Mouse (Mus musculus): Measurements from ENCODE around the gene Nr5a1.
A peak's percentile ranks its signal among the peaks of the same experiment; 100 is the strongest.

Gene Nr5a1

DNA sequence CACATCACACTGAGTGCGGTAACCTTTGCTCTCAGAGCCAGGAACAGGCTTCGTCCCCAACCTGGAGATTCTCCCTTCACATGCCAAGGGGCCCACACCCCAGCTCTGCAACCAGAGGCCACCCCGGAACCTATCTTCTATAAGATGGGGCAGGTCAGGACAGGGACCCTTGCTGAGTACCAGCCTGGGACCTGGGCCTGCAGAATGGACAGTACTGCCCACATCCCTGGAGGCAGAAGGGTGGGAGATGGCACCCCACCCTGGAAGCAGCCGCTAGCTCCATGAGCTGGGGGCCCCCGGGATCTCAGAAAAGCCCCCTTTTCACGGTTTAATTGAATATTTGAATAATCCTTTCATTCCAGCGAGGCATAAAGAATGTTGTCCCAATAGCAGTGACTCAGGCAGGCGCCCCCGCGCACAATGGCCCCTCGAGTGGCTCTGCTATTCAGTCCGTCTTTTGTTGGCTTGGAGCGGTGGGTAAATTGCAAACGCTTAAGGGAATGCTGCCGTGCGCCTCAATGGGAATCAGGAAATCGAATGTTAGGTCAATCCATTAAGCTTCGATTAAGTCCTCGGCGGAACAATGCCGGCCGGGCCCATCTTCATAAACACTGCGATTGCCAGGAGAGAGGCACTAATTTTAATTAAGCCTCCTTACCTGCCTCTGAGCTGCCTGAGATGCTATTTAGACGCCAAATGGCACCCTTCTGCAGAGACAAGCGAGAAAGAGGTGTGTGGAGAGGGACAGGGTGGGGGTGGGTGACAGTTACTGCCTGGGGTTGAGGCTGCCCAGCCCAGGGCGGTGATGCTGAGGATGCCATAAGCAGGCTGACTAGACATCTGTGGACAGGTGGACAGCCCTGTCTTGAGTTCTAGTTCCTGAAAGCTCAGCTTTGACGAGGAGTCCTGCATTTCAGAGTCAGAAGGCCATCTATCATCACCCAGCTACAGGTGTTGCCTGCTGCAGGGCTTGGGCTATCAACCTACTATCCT is 16.9 kb downstream of the Nr5a1 start:
- H3K27me3 ChIP-seq (ENCODE audit: insufficient read depth, low read length): peaks cover 95% of the 10 kb centered on the region
- peaks cover 45% of the 10 kb centered on the region for H3K4me1 ChIP-seq (replicated peaks; ENCODE audit: low read depth, low read length)
- TF ChIP-seq CTCF (conservative IDR thresholded peaks at IDR 0.05; ENCODE audit: low read length): no peak
- TF ChIP-seq NANOG (IDR thresholded peaks at IDR 0.05; ENCODE audit: borderline replicate concordance, low read length): peak; percentile 83
- TF ChIP-seq POU5F1 (IDR thresholded peaks at IDR 0.05; ENCODE audit: borderline replicate concordance, low read length): no peak
- H3K4me3 ChIP-seq (replicated peaks; ENCODE audit: low read length): peak overlapping the region; percentile 45
- no peaks in the 10 kb centered on the region for H3K9me3 ChIP-seq (ENCODE audit: low read length)
- H3K36me3 ChIP-seq (ENCODE audit: insufficient read depth, low read length): no peaks in the 10 kb centered on the region

DNA sequence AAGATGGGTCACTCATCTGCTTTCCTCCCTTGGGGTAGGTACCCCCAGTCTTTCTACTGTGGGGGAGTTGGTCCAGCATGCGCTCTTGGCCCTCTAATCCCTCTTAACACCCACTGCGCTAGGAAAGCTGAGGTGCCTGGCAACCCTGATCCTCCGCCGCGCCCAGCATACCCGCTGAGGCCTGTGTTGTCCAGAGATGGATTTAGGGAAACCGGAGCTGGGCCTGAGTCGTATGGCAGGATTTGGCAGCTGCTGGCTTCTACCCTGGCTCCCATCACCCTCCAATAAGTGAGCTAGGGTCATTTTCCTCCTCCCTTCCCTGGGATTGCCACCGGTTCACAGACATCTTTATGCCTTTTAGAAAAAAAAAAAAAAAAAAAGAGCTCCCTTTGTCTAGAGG is 18.6 kb downstream of the Nr5a1 start:
- Histone ChIP-seq H3K9me3 (ENCODE audit: low read length) (no peaks in the 10 kb centered on the region), H3K36me3 (ENCODE audit: insufficient read depth, low read length) (no peaks in the 10 kb centered on the region), H3K4me1 (replicated peaks; ENCODE audit: low read depth, low read length) (peaks cover 53% of the 10 kb centered on the region), H3K4me3 (replicated peaks; ENCODE audit: low read length) (no peak overlapping the region), H3K27me3 (ENCODE audit: insufficient read depth, low read length) (peaks cover 87% of the 10 kb centered on the region)
- TF ChIP-seq CTCF (conservative IDR thresholded peaks at IDR 0.05; ENCODE audit: low read length): no peak
- no peak for TF ChIP-seq NANOG (IDR thresholded peaks at IDR 0.05; ENCODE audit: borderline replicate concordance, low read length)
- no peak for TF ChIP-seq POU5F1 (IDR thresholded peaks at IDR 0.05; ENCODE audit: borderline replicate concordance, low read length)

DNA sequence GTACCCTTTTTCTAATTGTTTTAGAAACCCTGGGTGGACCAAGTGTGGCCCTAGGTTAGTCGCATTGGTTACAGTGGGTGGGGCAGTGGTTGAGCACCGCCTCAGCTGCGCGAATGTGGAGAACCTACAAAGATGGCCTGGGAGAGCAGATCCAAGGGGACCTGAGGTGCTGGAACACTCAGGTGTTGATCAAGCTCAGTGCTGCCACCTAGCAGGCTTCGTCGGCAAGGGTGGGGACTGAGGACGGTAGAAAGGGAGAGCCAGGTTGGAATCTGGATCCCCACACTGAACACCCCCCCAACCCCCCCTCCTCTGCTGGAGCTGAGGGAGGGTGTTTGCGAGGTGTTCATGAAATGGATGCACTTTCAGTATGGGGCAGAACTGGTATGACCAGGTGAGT is 22.8 kb downstream of the Nr5a1 start:
- Histone ChIP-seq H3K36me3 (ENCODE audit: insufficient read depth, low read length) (no peaks in the 10 kb centered on the region), H3K9me3 (ENCODE audit: low read length) (no peaks in the 10 kb centered on the region), H3K27me3 (ENCODE audit: insufficient read depth, low read length) (peaks cover 83% of the 10 kb centered on the region), H3K4me3 (replicated peaks; ENCODE audit: low read length) (no peak overlapping the region), H3K4me1 (replicated peaks; ENCODE audit: low read depth, low read length) (peaks cover 62% of the 10 kb centered on the region)
- TF ChIP-seq CTCF (conservative IDR thresholded peaks at IDR 0.05; ENCODE audit: low read length): peak; percentile 58
- TF ChIP-seq POU5F1 (IDR thresholded peaks at IDR 0.05; ENCODE audit: borderline replicate concordance, low read length): no peak
- TF ChIP-seq NANOG (IDR thresholded peaks at IDR 0.05; ENCODE audit: borderline replicate concordance, low read length): no peak

- H3K4me3 ChIP-seq (replicated peaks; ENCODE audit: low read length): no peak overlapping the region; the same call in 1 of the 2 replicates
- no peaks in the 10 kb centered on the region for H3K36me3 ChIP-seq (ENCODE audit: insufficient read depth, low read length)
- H3K9me3 ChIP-seq (ENCODE audit: low read length): no peaks in the 10 kb centered on the region
- H3K27me3 ChIP-seq (ENCODE audit: insufficient read depth, low read length): peaks cover 74% of the 10 kb centered on the region
- peaks cover 60% of the 10 kb centered on the region for H3K4me1 ChIP-seq (replicated peaks; ENCODE audit: low read depth, low read length)
- no peak for TF ChIP-seq NANOG (IDR thresholded peaks at IDR 0.05; ENCODE audit: borderline replicate concordance, low read length)
- no peak for TF ChIP-seq CTCF (conservative IDR thresholded peaks at IDR 0.05; ENCODE audit: low read length)
- TF ChIP-seq POU5F1 (IDR thresholded peaks at IDR 0.05; ENCODE audit: borderline replicate concordance, low read length): no peak
These were observed 24.5 kb downstream of the Nr5a1 start for GRCm38 (mm10) chr2:38689881-38690280.

GRCm38 (mm10) chr2:38688791-38689520 is 25.4 kb downstream of the Nr5a1 start:
- TF ChIP-seq CTCF (conservative IDR thresholded peaks at IDR 0.05; ENCODE audit: low read length) (peak; percentile 54), POU5F1 (IDR thresholded peaks at IDR 0.05; ENCODE audit: borderline replicate concordance, low read length) (no peak), NANOG (IDR thresholded peaks at IDR 0.05; ENCODE audit: borderline replicate concordance, low read length) (no peak)
- Histone ChIP-seq H3K27me3 (ENCODE audit: insufficient read depth, low read length) (peaks cover 65% of the 10 kb centered on the region), H3K9me3 (ENCODE audit: low read length) (no peaks in the 10 kb centered on the region), H3K4me1 (replicated peaks; ENCODE audit: low read depth, low read length) (peaks cover 52% of the 10 kb centered on the region), H3K4me3 (replicated peaks; ENCODE audit: low read length) (peak overlapping the region; percentile 74), H3K36me3 (ENCODE audit: insufficient read depth, low read length) (no peaks in the 10 kb centered on the region)

- no peaks in the 10 kb centered on the region for H3K9me3 ChIP-seq (ENCODE audit: low read length)
- H3K36me3 ChIP-seq (ENCODE audit: insufficient read depth, low read length): peaks cover 6% of the 10 kb centered on the region; the same call in 1 of the 2 replicates
- TF ChIP-seq CTCF (conservative IDR thresholded peaks at IDR 0.05; ENCODE audit: low read length): no peak
- H3K4me1 ChIP-seq (replicated peaks; ENCODE audit: low read depth, low read length): peaks cover 52% of the 10 kb centered on the region
- H3K27me3 ChIP-seq (ENCODE audit: insufficient read depth, low read length): peaks cover 52% of the 10 kb centered on the region
- no peak overlapping the region for H3K4me3 ChIP-seq (replicated peaks; ENCODE audit: low read length)
These were observed 28.6 kb downstream of the Nr5a1 start for GRCm38 (mm10) chr2:38685746-38686145.

- TF ChIP-seq CTCF (conservative IDR thresholded peaks at IDR 0.05; ENCODE audit: low read length): no peak
- no peak for TF ChIP-seq NANOG (IDR thresholded peaks at IDR 0.05; ENCODE audit: borderline replicate concordance, low read length)
- no peak for TF ChIP-seq POU5F1 (IDR thresholded peaks at IDR 0.05; ENCODE audit: borderline replicate concordance, low read length)
- Histone ChIP-seq H3K27me3 (ENCODE audit: insufficient read depth, low read length) (peaks cover 35% of the 10 kb centered on the region), H3K4me3 (replicated peaks; ENCODE audit: low read length) (no peak overlapping the region), H3K9me3 (ENCODE audit: low read length) (no peaks in the 10 kb centered on the region), H3K36me3 (ENCODE audit: insufficient read depth, low read length) (peaks cover 17% of the 10 kb centered on the region; the same call in 1 of the 2 replicates), H3K4me1 (replicated peaks; ENCODE audit: low read depth, low read length) (peaks cover 35% of the 10 kb centered on the region)
These were observed 31.3 kb downstream of the Nr5a1 start for GRCm38 (mm10) chr2:38683083-38683482.

- Histone ChIP-seq H3K27me3 (ENCODE audit: insufficient read depth, low read length) (peaks cover 26% of the 10 kb centered on the region), H3K4me3 (replicated peaks; ENCODE audit: low read length) (no peak overlapping the region), H3K4me1 (replicated peaks; ENCODE audit: low read depth, low read length) (peaks cover 31% of the 10 kb centered on the region), H3K36me3 (ENCODE audit: insufficient read depth, low read length) (peaks cover 17% of the 10 kb centered on the region; the same call in 1 of the 2 replicates), H3K9me3 (ENCODE audit: low read length) (no peaks in the 10 kb centered on the region)
- TF ChIP-seq CTCF (conservative IDR thresholded peaks at IDR 0.05; ENCODE audit: low read length): no peak
- TF ChIP-seq NANOG (IDR thresholded peaks at IDR 0.05; ENCODE audit: borderline replicate concordance, low read length): no peak
- no peak for TF ChIP-seq POU5F1 (IDR thresholded peaks at IDR 0.05; ENCODE audit: borderline replicate concordance, low read length)
These were observed 32.1 kb downstream of the Nr5a1 start for GRCm38 (mm10) chr2:38682209-38682608.

Measured in E14TG2a.4 (cell line).